Mouse (Mus musculus) adrenal gland, postnatal 4 days (tissue): ENCODE measurements at regions not wholly inside any gene's neighbourhood (a gene's known extent, or its start where the extent isn't known, plus 50 kb on each side); places are given as distances from the start of the nearest gene placed in this dataset.
A peak's percentile ranks its signal among the peaks of the same experiment; 100 is the strongest.

ENCODE experiments used
- DNase-seq, 2 experiments: peaks; one replicate each; pipeline ENCODE4 v3.0.0; 2021 to 2022; ENCODE audit warnings: low spot score in 2 of 2, mixed read lengths in 2 of 2

- DNase-seq, result no peak
These were observed 54.4 kb upstream of the Calcoco1 start for GRCm38 (mm10) chr15:102776218-102776850.

- DNase-seq, result no peak
These were observed 58.6 kb upstream of the Calcoco1 start for GRCm38 (mm10) chr15:102780626-102781025.

- DNase-seq, result no peak
These were observed 61.2 kb upstream of the Calcoco1 start for GRCm38 (mm10) chr15:102782988-102783799.

GRCm38 (mm10) chr15:102785055-102785820 is 63.3 kb upstream of the Calcoco1 start:
- DNase-seq, result peak; percentile 12 to 34

- DNase-seq, result no peak
These were observed 67.0 kb upstream of the Calcoco1 start for GRCm38 (mm10) chr15:102788846-102789518.

GRCm38 (mm10) chr15:102797020-102797618 is 75.1 kb upstream of the Calcoco1 start:
- DNase-seq, result no peak

- DNase-seq, result no peak
These were observed 78.1 kb upstream of the Calcoco1 start for GRCm38 (mm10) chr15:102800049-102800448.

- DNase-seq, result no peak
These were observed 80.4 kb upstream of the Calcoco1 start for GRCm38 (mm10) chr15:102802265-102802813.

- no peak for DNase-seq
These were observed 85.4 kb upstream of the Calcoco1 start for GRCm38 (mm10) chr15:102807353-102807752.

GRCm38 (mm10) chr15:102819181-102819580 is 97.2 kb upstream of the Calcoco1 start:
- DNase-seq, result no peak

- DNase-seq, result no peak
These were observed 81.2 kb upstream of the Hoxc13 start for GRCm38 (mm10) chr15:102839688-102840087.

- DNase-seq, result no peak
These were observed 58.5 kb upstream of the Hoxc13 start for GRCm38 (mm10) chr15:102862374-102862773.

GRCm38 (mm10) chr15:102866788-102867187 is 54.1 kb upstream of the Hoxc13 start:
- no peak for DNase-seq
